Mouse (Mus musculus): Measurements from ENCODE around the gene Gm20388.
A peak's percentile ranks its signal among the peaks of the same experiment; 100 is the strongest.
"Not testable (repeated sequence)": the region's sequence is repeated elsewhere in the genome, so short reads cannot be mapped to it uniquely, and the experiment has no call there.

The Gm20388 gene

DNA sequence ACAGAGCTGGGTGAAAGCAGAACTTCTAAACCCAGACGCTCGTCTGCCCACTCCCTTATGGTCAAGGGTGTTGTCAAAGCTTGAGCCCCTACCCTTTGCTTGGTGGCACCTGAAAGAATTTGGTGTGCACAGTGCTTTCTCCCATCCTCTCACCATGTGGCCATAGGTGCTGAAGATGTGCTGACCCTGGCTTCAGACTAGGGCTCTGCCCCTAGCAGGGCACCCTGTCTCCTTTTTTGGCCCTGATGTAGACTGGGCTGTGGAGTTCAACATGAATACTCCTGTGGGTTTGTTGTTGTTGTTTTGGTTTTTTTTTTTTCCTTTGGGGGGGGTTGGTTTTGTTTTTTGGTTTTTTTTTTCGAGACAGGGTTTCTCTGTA is 3512.1 kb downstream of the Gm20388 start:
- DNase-seq (ENCODE audit: low spot score in 2 of 2) = no peak

DNA sequence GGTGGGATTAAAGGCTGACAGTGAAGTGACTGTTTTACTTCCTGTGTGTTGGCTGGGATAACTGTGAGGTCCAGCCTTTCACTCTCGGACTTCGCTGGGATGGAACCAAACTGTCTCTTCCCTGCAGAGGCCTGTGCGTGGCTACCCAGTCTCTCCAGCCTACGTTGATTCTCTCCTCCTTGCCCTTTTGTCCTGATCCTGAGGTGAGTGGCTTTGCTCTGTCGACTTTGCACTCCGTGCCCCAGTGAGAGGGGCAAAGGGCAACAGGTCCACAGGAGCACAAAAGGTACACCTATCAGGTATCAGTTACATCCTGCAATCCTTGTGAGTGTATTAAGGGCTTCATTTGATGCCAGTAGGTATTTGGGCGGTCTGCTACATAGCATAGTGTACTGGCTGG is 3512.8 kb downstream of the Gm20388 start, which contains the start of gene Def8:
Gene Def8 (plus strand): TSS at position 87 of the 400 bp plus-strand sequence.
- DNase-seq (ENCODE audit: low spot score in 2 of 2) = no peak

DNA sequence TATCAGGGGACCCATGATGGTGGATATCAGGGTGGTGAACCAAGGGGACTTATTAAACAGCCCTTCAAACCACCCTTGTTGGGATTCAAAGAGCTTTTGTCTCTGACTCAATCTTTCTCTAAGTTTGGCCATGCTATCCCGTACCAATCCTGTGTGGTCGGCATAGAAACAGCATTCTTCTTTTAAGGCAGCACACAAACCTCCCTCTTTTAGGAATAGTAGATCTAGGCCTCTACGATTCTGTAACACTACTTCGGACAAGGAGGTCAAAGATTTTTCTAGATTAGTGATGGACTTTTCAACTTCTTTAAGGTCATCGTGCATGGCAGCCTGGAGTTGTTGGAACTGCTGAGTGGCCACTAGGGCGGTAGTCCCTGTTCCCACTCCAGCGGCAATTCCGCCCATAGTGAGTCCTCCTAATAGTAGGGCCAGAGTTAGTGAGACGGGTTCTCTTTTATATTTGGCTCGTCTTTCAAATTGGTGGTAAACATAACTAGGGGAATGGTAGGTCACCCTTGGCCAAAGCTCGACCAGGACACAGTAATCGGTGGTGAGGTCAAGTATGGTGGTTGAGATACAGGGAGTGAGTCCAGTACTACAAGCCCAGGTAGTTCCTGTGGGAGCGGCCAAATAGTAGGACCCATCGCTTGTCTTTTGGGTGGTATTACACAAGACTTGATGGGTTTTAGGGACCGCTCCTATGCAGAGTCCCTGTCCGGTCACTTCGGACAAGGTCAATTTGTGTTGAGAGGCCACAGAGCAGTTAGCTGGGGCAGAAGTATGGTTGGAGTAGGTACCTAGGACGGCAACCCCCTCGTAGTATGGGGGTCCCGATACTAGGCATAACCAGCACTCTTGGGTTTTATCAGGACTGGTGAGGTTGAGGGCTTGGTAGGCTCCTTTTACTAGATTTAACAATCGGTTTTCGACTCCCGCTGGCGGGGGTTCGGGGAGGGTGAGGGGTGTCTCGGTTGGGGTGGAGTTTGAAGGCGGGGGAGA is 3516.2 kb downstream of the Gm20388 start:
- DNase-seq (ENCODE audit: low spot score in 2 of 2) = no peak

DNA sequence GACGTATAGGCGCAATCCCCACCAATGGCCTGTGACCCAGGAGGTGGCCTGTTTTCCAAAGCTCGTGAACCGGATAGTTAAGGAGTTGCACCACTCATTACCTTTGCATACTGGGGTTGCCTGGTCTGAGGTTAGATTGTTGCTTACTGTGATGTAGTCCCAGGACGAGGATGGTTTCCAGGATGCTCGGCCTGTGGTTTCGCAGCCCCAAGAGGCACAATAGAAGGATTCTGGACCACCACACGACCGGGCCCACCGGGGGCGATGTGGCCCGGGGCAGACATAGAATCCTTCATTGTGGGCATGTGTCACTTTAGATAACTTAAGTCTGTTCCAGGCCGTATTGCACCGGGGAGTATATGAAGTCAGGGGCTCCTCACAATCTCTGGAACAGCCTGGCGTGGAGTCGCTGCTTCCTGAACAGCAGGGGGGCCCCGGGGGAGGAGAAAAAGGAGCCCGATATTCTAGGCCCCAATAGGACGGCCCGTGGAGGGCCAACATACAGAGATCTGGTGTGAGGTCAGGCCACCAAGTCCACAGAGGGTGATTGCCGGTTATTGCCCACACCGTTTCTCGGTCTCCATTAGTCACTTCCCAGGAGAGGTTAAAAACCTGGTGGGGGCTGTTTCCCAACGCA is 3517.1 kb downstream of the Gm20388 start:
- DNase-seq (ENCODE audit: low spot score in 2 of 2) = no peak

DNA sequence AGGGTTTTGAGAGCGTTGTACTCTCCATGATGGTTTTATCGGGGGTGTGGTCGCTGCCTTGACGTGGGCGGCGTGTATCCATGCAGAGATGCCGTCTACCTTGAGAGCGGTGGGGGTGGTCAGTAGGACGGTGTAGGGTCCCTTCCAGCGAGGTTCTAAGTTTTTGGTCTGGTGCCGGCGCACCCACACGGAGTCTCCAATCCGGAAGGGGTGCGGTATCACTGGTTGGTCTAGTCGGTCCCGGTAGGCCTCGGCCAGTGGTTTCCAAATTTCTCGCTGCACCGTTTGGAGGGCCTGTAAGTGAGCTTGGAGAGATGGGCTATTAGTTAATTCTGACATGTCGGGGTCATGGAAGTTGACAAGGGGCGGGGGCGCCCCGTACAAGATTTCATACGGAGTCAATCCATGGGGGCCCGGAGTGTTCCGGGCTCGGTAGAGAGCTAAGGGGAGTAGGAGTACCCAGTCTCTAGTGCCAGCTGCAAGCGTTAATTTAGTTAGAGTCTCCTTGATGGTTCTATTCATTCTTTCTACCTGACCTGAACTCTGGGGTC is 3517.8 kb downstream of the Gm20388 start:
- no peak for DNase-seq (ENCODE audit: low spot score in 2 of 2)

DNA sequence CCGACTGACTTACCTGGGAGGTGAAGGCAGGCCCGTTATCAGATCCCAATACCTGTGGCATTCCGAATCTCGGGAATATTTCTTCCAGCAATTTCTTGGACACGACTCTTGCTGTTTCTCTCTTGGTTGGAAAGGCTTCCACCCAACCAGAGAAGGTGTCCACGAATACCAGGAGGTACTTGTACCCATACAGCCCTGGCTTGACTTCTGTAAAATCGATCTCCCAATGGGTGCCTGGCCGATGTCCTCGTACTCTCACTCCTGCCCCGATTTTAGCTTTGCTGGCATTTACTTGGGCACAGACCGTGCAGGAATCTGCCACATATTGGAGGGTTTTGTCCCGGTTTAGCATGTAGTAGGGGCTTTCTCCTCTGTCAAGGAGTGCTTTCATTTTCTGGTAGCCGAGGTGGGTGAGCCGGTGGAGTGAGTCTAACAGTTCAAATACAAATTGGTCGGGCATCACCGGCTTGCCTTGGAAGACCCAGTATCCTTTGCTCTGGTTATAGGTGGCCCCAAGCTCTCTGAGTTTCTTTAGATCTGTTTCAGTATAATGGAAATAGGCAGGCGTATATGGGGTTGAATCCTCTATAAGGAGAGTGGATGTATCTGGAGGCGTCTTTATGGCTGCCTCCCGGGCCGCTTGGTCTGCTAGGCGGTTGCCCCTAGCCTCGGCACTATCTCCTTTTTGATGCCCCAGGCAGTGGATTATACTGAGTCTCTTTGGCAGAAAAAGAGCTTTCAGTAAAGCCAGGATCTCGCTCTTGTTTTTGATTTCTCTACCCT is 3518.5 kb downstream of the Gm20388 start:
- no peak for DNase-seq (ENCODE audit: low spot score in 2 of 2)

DNA sequence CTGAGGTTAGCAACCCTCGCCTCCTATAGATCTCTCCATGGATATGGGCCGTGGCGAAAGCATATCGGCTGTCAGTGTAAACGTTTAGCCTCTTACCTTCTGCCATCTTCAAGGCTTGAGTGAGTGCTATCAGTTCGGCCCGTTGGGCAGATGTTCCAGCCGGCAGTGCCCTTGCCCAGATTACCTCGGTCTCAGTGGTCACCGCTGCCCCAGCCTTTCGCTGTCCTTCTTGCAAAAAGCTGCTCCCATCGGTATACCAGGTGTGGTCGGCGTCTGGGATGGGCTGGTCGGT is 3519.0 kb downstream of the Gm20388 start:
- DNase-seq (ENCODE audit: low spot score in 2 of 2) = not testable (repeated sequence)

DNA sequence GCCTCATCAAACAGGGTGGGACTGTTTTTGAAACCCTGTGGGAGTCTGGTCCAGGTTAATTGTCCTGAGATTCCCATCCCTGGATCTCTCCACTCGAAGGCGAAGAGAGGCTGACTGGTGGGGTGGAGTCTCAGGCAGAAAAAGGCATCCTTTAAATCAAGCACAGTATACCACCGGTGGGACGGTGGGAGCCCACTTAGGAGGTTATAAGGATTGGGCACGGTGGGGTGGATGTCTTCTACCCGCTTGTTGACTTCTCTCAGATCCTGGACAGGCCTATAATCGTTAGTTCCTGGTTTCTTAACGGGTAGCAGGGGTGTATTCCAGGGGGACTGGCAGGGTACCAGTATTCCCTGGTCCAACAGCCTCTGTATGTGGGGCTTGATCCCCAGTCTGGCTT is 3520.3 kb downstream of the Gm20388 start:
- DNase-seq (ENCODE audit: low spot score in 2 of 2) = not testable (repeated sequence)

DNA sequence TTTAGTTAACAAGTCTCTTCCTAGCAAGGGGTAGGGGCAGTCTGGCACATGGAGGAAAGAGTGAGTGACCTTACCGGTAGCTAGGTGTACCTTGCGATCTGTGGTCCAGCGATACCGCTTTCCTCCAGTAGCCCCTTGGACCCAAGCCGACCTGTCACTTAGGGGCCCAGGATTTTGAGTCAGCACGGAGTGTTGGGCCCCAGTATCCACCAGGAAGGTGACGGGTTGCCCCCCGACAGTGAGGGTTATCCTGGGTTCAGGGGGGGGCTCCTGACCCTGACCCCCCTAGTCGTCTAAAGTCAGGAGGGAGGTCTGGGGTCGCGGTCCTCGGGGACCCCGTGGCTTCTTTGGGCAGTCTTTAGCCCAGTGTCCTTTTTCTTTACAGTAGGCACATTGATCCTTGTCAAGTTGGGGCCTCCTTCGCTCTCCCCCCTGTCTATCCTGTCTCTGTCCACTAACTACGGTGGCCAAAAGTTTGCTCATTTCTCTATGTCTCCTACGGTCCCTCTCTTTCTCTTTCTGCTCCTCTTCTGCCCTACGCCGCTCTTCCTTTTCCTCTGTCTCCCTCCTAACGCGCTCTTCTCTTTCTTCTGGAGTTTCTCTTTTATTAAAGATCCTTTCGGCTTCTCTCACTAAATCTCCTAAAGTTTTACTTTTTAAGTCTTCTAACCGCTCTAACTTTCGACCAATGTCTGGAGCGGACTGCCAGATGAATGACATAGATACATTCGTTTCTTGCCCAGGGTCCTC is 3521.2 kb downstream of the Gm20388 start:
- DNase-seq (ENCODE audit: low spot score in 2 of 2) = no peak

DNA sequence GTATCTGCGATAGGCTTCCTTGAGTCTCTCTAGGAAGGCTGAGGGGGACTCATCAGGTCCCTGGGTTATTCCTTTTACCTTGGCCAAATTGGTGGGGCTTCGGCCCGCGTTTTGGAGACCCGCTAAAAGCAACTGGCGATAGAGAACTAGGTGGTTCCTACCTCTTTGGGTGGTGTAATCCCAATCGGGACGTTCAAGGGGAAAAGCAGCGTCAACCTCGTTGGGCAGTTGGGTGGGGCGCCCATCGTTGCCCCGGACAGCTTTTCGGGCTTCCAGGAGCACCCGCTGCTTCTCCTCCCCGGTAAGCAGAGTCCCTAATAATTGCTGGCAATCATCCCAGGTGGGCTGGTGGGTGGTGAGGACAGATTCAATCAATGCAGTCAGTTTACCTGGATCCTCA is 3521.7 kb downstream of the Gm20388 start:
- DNase-seq (ENCODE audit: low spot score in 2 of 2) = no peak

DNA sequence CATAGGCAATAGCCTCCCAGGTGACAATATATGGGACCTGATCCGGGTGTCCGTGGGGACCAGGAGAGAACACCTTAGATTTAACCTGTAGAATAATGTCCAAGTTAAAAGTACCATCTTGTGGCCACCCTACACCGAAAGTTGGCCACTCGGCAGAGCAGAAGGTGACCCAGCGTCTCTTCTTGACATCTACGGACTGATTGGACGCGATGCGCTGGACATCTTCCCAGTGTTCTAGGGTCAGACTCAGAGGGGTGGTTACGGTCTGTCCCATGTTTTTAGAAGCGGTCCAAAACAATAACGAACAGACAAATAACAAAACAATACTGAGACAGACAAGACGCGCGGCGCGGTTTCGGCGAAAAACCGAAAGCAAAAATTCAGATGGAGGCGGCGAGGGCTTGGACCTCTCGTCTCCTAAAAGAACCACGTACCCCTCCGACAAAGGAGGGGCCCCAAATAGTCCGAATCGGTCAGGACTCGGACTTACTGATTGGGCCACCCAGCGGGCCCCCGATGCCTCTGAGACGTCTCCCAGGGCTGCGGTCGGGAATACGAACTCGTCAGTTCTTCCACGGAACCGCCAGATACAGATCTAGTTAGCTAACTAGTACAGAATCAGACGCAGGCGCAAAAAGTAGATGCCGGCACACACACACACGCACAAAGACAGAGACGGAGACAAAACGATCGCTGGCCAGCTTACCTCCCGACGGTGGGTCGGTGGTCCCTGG is 3522.8 kb downstream of the Gm20388 start:
- not testable (repeated sequence) for DNase-seq (ENCODE audit: low spot score in 2 of 2)

DNA sequence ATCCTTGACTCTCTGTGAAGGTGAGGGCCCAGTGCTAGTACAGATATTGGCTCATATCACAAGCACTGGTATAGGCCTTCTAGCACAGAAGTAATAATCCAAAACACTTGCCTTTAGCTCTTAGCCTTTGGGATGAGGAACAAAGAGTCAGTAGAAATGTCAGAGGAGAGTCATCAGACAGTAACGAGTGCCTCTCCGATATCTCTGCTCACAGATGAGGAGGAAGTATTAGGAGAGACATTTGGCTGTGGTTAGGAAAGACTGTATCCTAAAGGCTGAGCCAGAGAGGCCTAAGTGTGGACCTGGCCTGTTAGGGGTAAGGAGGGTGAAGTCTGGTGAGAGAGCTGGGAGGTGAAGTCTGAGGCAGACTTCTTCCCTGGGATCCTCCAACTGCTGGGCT is 3531.1 kb downstream of the Gm20388 start:
- no peak for DNase-seq (ENCODE audit: low spot score in 2 of 2)

DNA sequence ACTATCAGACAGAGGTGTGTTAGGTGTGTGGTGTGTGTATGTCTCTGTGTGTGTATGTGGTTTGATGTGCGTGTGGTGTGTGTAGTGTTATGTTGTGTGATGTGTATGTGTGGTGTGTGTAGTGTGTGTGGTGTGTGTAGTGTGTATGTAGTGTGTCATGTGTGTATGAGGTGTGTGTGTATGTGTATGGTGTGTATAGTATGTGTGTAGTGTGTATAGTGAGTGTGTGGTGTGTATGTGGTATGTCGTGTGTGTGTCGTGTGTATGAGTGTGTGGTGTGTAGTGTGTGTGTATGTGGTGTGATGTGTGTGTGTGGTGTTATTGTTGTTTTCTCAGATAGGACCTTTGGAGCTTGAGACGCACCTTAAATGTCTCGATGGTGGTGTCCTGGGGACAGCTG is 3531.7 kb downstream of the Gm20388 start:
- no peak for DNase-seq (ENCODE audit: low spot score in 2 of 2)

DNA sequence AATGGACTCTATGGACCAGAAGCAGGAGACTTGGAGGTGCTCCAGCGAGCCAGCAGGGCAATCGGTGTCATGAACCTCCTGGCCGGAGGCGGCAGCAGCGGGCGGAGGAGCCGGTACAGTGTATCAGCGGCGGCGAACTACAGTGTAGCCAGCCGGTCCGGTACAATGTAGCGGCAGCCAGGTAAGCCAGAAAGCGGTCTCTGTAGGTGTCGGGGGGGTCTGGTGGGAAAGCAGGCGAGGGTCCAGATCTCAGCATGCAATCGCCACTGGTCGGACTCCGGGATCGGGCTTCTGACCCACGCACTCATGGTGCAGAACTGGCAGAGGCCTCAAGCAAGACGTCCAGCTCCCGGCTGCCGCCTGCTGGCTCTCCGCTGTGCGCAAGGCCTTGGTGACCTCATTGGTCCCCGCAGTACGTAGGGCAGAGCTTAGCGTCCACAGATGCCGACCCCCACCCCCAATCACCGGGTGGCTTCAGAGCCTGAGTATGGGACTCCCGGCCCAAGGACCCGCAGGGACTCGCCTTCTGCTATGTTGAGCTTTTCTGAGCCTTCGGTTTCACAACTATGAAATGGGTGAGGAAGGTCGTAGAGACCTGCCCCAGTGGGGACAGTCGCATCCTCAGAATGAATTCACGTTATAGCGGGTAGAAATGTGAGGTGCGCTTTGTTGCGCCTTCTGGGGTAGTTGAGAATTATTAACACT is 3532.4 kb downstream of the Gm20388 start:
- peak; percentile 88 to 89 for DNase-seq (ENCODE audit: low spot score in 2 of 2)

DNA sequence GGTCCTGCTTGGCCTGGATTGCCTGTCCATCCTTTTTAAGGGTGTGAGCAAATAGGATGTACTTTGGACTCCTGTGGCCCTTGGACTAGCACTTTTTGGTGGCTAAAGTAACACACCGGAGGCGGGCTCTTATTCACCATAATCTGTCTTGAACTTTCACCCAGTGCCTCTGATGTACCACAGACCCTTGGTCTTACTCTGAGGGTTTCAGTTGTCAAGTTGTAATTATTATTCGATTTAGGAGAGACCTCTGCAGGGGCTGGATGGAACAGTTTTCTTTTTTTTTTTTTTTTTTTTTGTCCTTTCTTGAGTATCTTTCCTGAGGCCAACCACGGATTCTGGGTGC is 3532.9 kb downstream of the Gm20388 start:
- no peak for DNase-seq (ENCODE audit: low spot score in 2 of 2)

DNA sequence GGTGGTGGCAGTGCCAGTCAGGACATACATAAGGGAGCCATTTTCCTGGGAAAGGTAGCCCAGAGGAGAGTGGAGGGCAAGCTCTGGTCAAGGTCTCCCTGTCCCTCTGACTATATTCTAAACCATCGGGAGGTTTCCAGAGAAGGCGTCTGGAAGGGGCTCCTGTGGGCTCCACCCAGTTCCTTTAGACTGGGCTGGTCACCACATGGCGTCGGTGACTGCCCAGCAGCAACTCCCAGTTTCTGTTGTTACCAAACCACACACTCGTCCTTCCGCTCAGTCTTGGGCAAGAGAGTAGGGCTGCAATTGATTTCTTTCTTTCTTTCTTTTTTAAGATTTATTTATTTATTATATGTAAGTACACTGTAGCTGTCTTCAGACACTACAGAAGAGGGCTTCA is 3533.5 kb downstream of the Gm20388 start:
- DNase-seq (ENCODE audit: low spot score in 2 of 2) = no peak

DNA sequence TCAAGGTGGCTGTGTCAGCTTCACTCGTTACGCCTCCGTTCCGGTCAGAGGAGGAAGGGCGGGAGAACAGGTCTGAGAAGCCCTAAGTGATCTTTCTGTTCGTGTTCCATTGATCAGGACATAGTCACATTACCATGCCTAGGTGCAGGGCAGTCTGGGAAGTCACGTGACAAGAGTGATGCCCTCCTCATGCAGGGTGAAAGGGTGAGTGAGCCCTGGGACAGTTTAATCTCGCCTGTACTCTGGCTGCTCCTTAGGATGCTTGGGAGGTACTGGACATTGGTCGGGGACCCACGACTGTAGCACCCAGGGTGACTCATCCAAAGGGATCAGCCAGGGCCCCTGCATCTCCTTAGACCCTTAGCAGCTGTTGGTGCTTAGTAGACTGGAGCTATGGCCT is 3535.3 kb downstream of the Gm20388 start:
- no peak for DNase-seq (ENCODE audit: low spot score in 2 of 2)

DNA sequence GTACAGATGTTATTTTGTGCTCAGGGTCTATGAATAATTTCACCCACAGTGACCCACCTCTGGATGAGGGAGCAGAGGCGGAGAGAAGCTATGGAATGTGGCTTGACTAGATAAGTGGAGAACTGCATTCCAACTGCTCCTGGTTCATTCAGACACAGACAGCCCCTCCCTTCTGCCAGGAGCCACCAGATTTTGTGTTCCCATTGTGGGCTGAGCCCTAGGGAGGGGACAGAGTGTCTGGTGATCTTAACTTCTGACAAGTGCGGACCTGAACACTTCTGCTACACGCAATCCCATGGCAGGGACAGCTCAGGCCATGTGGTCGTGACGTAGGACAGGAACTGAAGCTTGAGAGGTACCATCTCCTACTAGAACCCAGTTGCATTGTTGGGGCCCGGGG is 3536.2 kb downstream of the Gm20388 start:
- DNase-seq (ENCODE audit: low spot score in 2 of 2) = no peak

DNA sequence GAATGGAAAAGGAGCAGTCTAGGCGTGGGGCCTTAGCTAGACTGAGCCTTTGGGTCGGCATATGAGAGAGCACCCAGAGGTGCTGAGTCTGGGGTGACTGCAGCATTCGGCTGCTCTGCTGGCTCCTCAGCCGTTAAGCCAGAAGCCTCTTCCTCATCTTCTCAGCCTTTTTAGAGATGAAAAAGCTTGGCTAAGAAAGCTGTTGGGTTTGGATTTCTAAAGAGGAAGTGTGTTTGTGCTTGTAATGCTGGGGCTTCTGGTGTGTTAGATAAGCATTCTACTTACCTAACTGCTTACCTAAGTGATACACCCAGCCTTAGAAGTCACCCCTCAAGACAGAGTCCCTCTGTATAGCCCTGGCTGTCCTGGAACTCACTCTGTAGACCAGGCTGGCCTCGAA is 3540.1 kb downstream of the Gm20388 start:
- no peak for DNase-seq (ENCODE audit: low spot score in 2 of 2)

DNA sequence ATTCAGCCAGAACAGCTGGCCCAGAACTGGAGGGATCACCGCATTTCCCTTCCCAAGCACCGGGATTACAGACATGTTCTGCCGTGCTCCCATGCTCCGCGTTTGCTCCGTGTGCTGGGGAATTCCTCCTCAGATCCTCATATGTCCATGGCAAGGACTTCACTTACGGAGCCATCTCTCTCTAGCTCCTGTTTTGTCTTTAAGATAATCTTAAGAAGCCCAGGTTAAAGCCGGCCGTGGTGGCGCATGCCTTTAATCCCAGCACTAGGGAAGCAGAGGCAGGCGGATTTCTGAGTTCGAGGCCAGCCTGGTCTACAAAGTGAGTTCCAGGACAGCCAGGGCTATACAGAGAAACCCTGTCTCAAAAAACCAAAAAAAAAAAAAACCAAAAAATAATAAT is 3541.1 kb downstream of the Gm20388 start:
- DNase-seq (ENCODE audit: low spot score in 2 of 2) = not testable (repeated sequence)

All from right cerebral cortex, postnatal 36 days (tissue).